In the genomic region with DNA sequence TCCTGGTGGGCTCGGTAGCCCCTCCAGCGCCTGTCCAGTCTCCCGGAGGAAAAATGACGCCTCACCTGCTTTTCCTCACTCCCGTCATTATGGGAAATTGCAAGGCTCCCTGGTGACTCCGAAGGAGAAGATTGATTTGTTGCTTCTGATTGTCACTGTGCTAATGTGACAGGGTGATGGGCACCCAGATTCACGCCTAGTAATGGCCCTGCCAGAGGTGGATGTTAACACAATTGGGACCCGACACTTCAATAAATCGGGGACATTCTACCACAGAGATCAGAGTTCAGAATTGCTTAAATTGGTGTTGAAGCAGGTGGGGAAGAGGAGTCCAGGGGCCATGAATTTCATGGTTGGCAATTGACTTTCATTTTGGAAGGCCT, we compare ENCODE assay signal across 9 mouse cellular contexts. TPM values are rescaled to one million over a fixed set of nuclear protein-coding genes. Genes with fewer than 3 reads are reported as not detected.
A peak's percentile ranks its signal among the peaks of the same experiment; 100 is the strongest.
DNase-seq lines count a peak whose midpoint lies in the region; ATAC-seq and TF ChIP-seq lines count a peak whose summit lies in the region.
"Had no signal": no experiment of that assay in that cellular context is flagged by ENCODE, and none has a peak within 500 bp of the region (broad histone marks: within the 10 kb centered on the region; RNA-seq: fewer than 3 reads in every experiment).

No protein-coding gene starts in this region.

- H3K9ac ChIP-seq in liver, adult 2 months (ENCODE audit: low read depth, low read length), result peak overlapping the region; percentile 59
- no peak overlapping the region for H3K9ac ChIP-seq in liver, embryonic 12.5 days
- H3K9ac ChIP-seq in forebrain, embryonic 15.5 days (replicated peaks), result no peak overlapping the region
- no peak overlapping the region for H3K9ac ChIP-seq in intestine, embryonic 14.5 days (ENCODE audit: low read length)
- 0 out of 2 replicates have a peak overlapping the region, but pooled peaks have one; percentile 34 for H3K9ac ChIP-seq in neural tube, embryonic 13.5 days

- peaks cover 47% of the 10 kb centered on the region for H3K4me1 ChIP-seq in liver, adult 2 months (ENCODE audit: control insufficient read depth, insufficient read depth, low read length)
- peaks cover 9% of the 10 kb centered on the region; the same call in 1 of the 2 replicates for H3K4me1 ChIP-seq in liver, embryonic 12.5 days
- H3K4me1 ChIP-seq in forebrain, embryonic 15.5 days, result peaks cover 18% of the 10 kb centered on the region
- peaks cover 44% of the 10 kb centered on the region for H3K4me1 ChIP-seq in intestine, embryonic 14.5 days (replicated peaks; ENCODE audit: control insufficient read depth, insufficient read depth, low read length)
- peaks cover 43% of the 10 kb centered on the region for H3K4me1 ChIP-seq in neural tube, embryonic 13.5 days (replicated peaks)

- H3K27me3 ChIP-seq in liver, adult 2 months (ENCODE audit: control insufficient read depth, insufficient read depth, low read length), result no peaks in the 10 kb centered on the region
- H3K27me3 ChIP-seq in liver, embryonic 12.5 days (replicated peaks), result no peaks in the 10 kb centered on the region
- H3K27me3 ChIP-seq in forebrain, embryonic 15.5 days, result no peaks in the 10 kb centered on the region
- no peaks in the 10 kb centered on the region for H3K27me3 ChIP-seq in intestine, embryonic 14.5 days (replicated peaks; ENCODE audit: control insufficient read depth, insufficient read depth, low read length)
- no peaks in the 10 kb centered on the region for H3K27me3 ChIP-seq in neural tube, embryonic 13.5 days

- no peak for TF ChIP-seq POLR2A in liver, adult 2 months (IDR thresholded peaks at IDR 0.05; ENCODE audit: extremely low read depth, insufficient read depth, low read length)

- TF ChIP-seq CTCF in liver, adult 2 months (IDR thresholded peaks at IDR 0.05; ENCODE audit: low read depth, low read length), result no peak

- no peak overlapping the region for H3K4me2 ChIP-seq in liver, embryonic 12.5 days
- no peak overlapping the region for H3K4me2 ChIP-seq in forebrain, embryonic 15.5 days (replicated peaks)
- peak overlapping the region; percentile 31 for H3K4me2 ChIP-seq in intestine, embryonic 14.5 days (ENCODE audit: low read length)
- peak overlapping the region; percentile 27 for H3K4me2 ChIP-seq in neural tube, embryonic 13.5 days

- peak; percentile 90 for DNase-seq in liver, adult 2 months (ENCODE audit: extremely low read depth, low read depth, low spot score)
- DNase-seq in intestine, embryonic 14.5 days (ENCODE audit: low spot score), result no peak
- no peak for DNase-seq in right cerebral cortex, postnatal 36 days (ENCODE audit: low spot score in 2 of 2)
- DNase-seq in frontal cortex, postnatal 36 days (ENCODE audit: low spot score in 2 of 2), result no peak

- 24% methylated on average over 9 of the region's 9 CpGs for WGBS in liver, adult 2 months
- 48% methylated on average over 9 of the region's 9 CpGs for WGBS in liver, embryonic 12.5 days (ENCODE audit: insufficient replicate concordance)
- WGBS in forebrain, embryonic 15.5 days, result 26% methylated on average over 9 of the region's 9 CpGs
- 15% methylated on average over 9 of the region's 9 CpGs for WGBS in intestine, embryonic 14.5 days
- WGBS in neural tube, embryonic 13.5 days, result 8% methylated on average over 9 of the region's 9 CpGs

- peaks cover 18% of the 10 kb centered on the region; the same call in 1 of the 2 replicates for H3K79me2 ChIP-seq in liver, adult 2 months (ENCODE audit: control insufficient read depth, insufficient read depth, low read length)

- peak overlapping the region; percentile 96 for H3K27ac ChIP-seq in liver, adult 2 months (replicated peaks; ENCODE audit: insufficient read depth, low read depth, low read length)
- no peak overlapping the region for H3K27ac ChIP-seq in liver, embryonic 12.5 days
- H3K27ac ChIP-seq in forebrain, embryonic 15.5 days (replicated peaks), result no peak overlapping the region
- peak overlapping the region; percentile 72 for H3K27ac ChIP-seq in intestine, embryonic 14.5 days (ENCODE audit: low read depth)
- peak overlapping the region; percentile 74 for H3K27ac ChIP-seq in neural tube, embryonic 13.5 days (replicated peaks)

- no peaks in the 10 kb centered on the region for H3K36me3 ChIP-seq in liver, adult 2 months (ENCODE audit: control insufficient read depth, insufficient read depth, low read length)
- H3K36me3 ChIP-seq in liver, embryonic 12.5 days, result no peaks in the 10 kb centered on the region
- no peaks in the 10 kb centered on the region for H3K36me3 ChIP-seq in forebrain, embryonic 15.5 days
- H3K36me3 ChIP-seq in intestine, embryonic 14.5 days (ENCODE audit: control insufficient read depth, insufficient read depth, low read length), result no peaks in the 10 kb centered on the region
- H3K36me3 ChIP-seq in neural tube, embryonic 13.5 days, result no peaks in the 10 kb centered on the region

- ATAC-seq in liver, embryonic 12.5 days, result no peak
- ATAC-seq in forebrain, embryonic 15.5 days (replicated peaks), result peak; percentile 44; the same call in 1 of the 2 replicates
- no peak for ATAC-seq in intestine, embryonic 14.5 days (replicated peaks; ENCODE audit: low FRiP score, low TSS enrichment, low read depth)
- ATAC-seq in neural tube, embryonic 13.5 days (ENCODE audit: low read depth), result peak; percentile 29; the same call in 1 of the 2 replicates
- ATAC-seq: activated CD4-positive, CD25-positive, alpha-beta regulatory T cell, adult 4 months had no signal

- peak overlapping the region; percentile 34; the same call in 1 of the 2 replicates for H3K4me3 ChIP-seq in liver, adult 2 months (ENCODE audit: insufficient read depth, low read depth, low read length)
- H3K4me3 ChIP-seq in liver, embryonic 12.5 days, result no peak overlapping the region
- H3K4me3 ChIP-seq in forebrain, embryonic 15.5 days, result no peak overlapping the region
- H3K4me3 ChIP-seq in intestine, embryonic 14.5 days (ENCODE audit: low read depth, low read length), result no peak overlapping the region
- no peak overlapping the region for H3K4me3 ChIP-seq in neural tube, embryonic 13.5 days

- no peaks in the 10 kb centered on the region for H3K9me3 ChIP-seq in liver, embryonic 12.5 days (replicated peaks)
- H3K9me3 ChIP-seq in forebrain, embryonic 15.5 days, result no peaks in the 10 kb centered on the region
- no peaks in the 10 kb centered on the region for H3K9me3 ChIP-seq in intestine, embryonic 14.5 days (ENCODE audit: control insufficient read depth, low read length)
- H3K9me3 ChIP-seq in neural tube, embryonic 13.5 days, result no peaks in the 10 kb centered on the region

RNA-seq across cellular contexts. Expression of a gene that starts 17.7 kb away (rescaled TPM):
- total RNA-seq in liver, adult 2 months (2014; rRNA removed), result 18.8 and 24.4 TPM in 2 replicates
- polyA plus RNA-seq in liver, adult 2 months (2012; rRNA removed), result 27.2 and 34.5 TPM in 2 replicates
- polyA plus RNA-seq in liver, embryonic 12.5 days (2016; fragmentation: Nextera tagmentation; extraction: Ambion mirVana), result 13.2 and 13.6 TPM in 2 replicates
- 21.0 and 22.2 TPM in 2 replicates for polyA plus RNA-seq in forebrain, embryonic 15.5 days (2015; fragmentation: Nextera tagmentation; extraction: Ambion mirVana)
- 102 and 114 TPM in 2 replicates for polyA plus RNA-seq in intestine, embryonic 14.5 days (2014; fragmentation: Nextera tagmentation; extraction: Ambion mirVana)
- polyA plus RNA-seq in neural tube, embryonic 13.5 days (2015; fragmentation: Nextera tagmentation; extraction: Ambion mirVana), result 26.2 and 31.7 TPM in 2 replicates
- total RNA-seq: granulocyte monocyte progenitor cell, adult 5-6 weeks had no signal
- polyA plus RNA-seq: activated CD4-positive, CD25-positive, alpha-beta regulatory T cell, adult 4 months had no signal

Comparison
In these comparisons a context has a peak if more than half of its experiments do, and no peak if none do; other contexts are left out.
1. H3K27ac ChIP-seq: peak in liver, adult 2 months (single experiment), intestine, embryonic 14.5 days (single experiment) and neural tube, embryonic 13.5 days (single experiment); none in liver, embryonic 12.5 days (single experiment) and forebrain, embryonic 15.5 days (single experiment).
2. H3K9ac ChIP-seq: peak in liver, adult 2 months (single experiment) and neural tube, embryonic 13.5 days (single experiment); none in liver, embryonic 12.5 days (single experiment), forebrain, embryonic 15.5 days (single experiment) and intestine, embryonic 14.5 days (single experiment).
3. ATAC-seq: peak in forebrain, embryonic 15.5 days (single experiment) and neural tube, embryonic 13.5 days (single experiment); none in liver, embryonic 12.5 days (single experiment) and intestine, embryonic 14.5 days (single experiment).
4. H3K4me2 ChIP-seq: peak in intestine, embryonic 14.5 days (single experiment) and neural tube, embryonic 13.5 days (single experiment); none in liver, embryonic 12.5 days (single experiment) and forebrain, embryonic 15.5 days (single experiment).